Mouse (Mus musculus): Measurements from ENCODE around the gene Osbpl2. TPM values are rescaled to one million over a fixed set of nuclear protein-coding genes. Genes with fewer than 3 reads are reported as not detected.

The Osbpl2 gene
- polyA plus RNA-seq, 1 experiment from 2014 or later = 72.3 TPM

DNA sequence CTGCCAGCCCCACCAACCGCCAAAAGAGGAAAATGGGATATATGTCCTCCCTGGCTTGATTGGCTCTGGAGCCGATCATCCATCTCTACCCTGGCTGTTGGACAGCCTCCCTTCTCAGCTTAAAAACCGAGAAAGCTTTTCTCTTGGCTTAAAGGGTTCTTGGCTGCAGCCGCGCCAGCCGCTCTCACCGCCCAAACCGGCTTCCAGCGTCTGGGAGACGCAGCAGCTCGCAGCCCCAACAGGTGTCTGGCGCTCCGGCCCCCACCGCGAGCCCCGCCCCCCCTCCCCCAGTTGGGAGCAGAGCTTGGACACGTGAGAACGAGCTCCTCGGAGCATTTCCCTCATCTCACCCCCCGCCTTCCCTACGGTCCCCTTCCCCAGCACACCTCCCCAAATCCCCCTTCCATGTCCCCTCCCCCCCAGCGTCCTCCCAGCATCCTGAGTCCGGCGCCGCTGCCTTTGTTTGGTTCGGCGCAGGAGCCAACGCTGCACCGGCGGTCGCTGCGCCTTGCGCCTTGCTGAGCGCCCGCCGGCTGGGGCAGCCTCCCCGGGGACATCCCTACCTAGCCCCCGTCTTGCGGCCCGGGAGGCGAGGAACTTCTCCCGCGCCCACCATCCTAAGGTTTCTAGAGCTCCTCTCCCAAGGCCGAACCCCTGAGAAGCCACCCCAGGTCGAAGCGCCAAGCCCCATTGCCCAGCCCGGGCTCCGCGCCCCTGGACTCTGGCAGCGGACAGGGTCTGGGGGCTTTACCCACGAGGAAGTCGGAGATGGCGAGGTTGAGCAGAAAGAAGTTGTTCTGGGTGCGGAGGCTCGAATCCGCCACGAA lies 15.7 kb upstream of the Osbpl2 start:
- ATAC-seq = peak; percentile 13; the same call in 1 of the 2 replicates
- Histone ChIP-seq H3K27ac (ENCODE audit: low read length) (no peak overlapping the region), H3K27me3 (replicated peaks; ENCODE audit: control insufficient read depth, insufficient read depth, low read length) (peaks cover 50% of the 10 kb centered on the region)

DNA sequence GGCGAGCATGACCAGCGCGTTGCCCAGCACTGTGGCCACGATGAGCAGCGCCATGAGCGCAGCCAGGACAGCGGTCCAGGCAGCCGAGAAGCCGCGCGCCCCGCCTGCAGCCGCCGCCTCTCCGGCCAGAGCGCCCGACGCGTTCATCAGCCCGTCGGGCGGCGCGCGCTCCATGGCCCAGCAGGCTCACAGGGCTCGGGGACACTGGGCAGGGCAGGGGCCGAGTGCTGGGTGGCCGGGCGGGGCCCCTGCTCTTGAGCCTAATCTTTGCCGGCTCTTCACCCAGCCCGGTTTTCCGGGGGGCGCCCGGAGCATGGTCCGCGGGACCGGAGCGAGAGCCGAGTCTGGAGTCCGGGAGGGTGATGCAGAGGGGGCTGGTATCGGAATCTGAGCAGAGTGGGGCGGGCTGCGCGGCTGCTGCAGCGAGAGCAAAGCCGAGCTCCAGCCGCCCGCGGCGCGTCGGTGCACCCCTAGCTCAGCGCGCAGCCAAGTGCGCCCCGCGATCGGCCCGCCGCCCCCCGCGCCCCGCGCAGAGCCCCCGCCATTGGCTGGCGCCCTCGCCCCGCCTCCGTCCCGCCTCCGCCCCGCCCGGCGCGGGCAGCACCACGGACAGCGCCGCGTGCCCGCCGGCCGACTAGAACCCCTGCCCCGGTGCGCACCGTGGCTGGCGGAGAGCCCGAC lies 15.0 kb upstream of the Osbpl2 start, which contains the start of gene Hrh3:
Hrh3 (minus strand) TSS at position 511 of the 681 bp plus-strand sequence.
- peak within 1 kb of the TSS; percentile 94 for H3K4me2 ChIP-seq (ENCODE audit: low read length)
- H3K27ac ChIP-seq (ENCODE audit: low read length) = no peak within 1 kb of the TSS
- H3K9ac ChIP-seq (replicated peaks; ENCODE audit: low read depth, low read length) = peak within 1 kb of the TSS; percentile 59
- under 1% methylated on average over 65 of the region's 87 CpGs for WGBS
- peak within 1 kb of the TSS; percentile 59 for H3K4me3 ChIP-seq (replicated peaks; ENCODE audit: low read length)
- H3K4me1 ChIP-seq (replicated peaks; ENCODE audit: control insufficient read depth, insufficient read depth, low read length) = peaks cover 35% of the 10 kb centered on the region
- no peaks in the 10 kb centered on the region for H3K9me3 ChIP-seq (ENCODE audit: control insufficient read depth, low read length)
- ATAC-seq = peak; percentile 80
- peaks cover 48% of the 10 kb centered on the region for H3K27me3 ChIP-seq (replicated peaks; ENCODE audit: control insufficient read depth, insufficient read depth, low read length)
- H3K36me3 ChIP-seq (ENCODE audit: control insufficient read depth, insufficient read depth) = no peaks in the 10 kb centered on the region

More for the DNA sequence above, 15.7 kb upstream of the Osbpl2 start:
- peak overlapping the region; percentile 59 for H3K4me3 ChIP-seq (replicated peaks; ENCODE audit: low read length)
- no peaks in the 10 kb centered on the region for H3K9me3 ChIP-seq (ENCODE audit: control insufficient read depth, low read length)
- H3K4me1 ChIP-seq (replicated peaks; ENCODE audit: control insufficient read depth, insufficient read depth, low read length) = peaks cover 35% of the 10 kb centered on the region
- H3K9ac ChIP-seq (replicated peaks; ENCODE audit: low read depth, low read length) = peak overlapping the region; percentile 59
- H3K4me2 ChIP-seq (ENCODE audit: low read length) = peak overlapping the region; percentile 94
- WGBS = 0% methylated on average over 56 of the region's 57 CpGs
- H3K36me3 ChIP-seq (ENCODE audit: control insufficient read depth, insufficient read depth) = no peaks in the 10 kb centered on the region

DNA sequence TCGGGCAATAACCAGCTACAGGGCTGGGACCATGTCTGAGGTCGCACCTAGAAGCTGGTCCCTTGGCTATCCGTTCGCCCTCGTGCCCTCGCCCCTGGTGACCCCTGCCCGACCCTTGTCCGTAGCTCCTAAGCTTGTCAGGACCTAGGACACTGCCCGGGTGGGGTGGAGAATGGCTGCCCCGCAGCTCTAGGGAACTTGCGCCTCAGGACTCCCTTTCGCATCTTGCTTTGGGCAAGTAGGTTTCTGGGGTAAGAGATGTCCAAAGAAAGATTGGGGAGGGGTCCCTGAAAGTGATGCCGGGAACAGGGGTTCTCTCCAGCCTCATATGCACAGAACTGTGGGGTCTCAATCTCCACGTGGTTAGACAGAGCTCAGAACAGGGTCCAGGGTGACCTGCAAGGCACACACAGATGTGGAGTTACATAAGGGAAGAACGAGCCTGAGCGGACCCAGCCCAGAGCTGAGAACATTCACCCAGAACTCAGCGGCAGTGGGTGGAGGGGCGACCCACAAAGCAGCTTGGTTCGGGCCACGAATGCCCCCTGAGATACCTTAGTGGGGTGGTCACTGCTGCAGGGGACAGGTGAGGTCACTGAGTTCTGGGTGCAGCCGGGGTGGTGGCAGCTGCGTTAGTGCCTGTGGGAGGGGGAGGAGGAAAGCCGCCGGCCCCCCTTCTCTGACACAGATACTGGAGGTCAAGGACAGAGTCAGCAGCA lies 14.3 kb upstream of the Osbpl2 start:
- WGBS = 8% methylated on average over 24 of the region's 24 CpGs
- no peak for ATAC-seq

DNA sequence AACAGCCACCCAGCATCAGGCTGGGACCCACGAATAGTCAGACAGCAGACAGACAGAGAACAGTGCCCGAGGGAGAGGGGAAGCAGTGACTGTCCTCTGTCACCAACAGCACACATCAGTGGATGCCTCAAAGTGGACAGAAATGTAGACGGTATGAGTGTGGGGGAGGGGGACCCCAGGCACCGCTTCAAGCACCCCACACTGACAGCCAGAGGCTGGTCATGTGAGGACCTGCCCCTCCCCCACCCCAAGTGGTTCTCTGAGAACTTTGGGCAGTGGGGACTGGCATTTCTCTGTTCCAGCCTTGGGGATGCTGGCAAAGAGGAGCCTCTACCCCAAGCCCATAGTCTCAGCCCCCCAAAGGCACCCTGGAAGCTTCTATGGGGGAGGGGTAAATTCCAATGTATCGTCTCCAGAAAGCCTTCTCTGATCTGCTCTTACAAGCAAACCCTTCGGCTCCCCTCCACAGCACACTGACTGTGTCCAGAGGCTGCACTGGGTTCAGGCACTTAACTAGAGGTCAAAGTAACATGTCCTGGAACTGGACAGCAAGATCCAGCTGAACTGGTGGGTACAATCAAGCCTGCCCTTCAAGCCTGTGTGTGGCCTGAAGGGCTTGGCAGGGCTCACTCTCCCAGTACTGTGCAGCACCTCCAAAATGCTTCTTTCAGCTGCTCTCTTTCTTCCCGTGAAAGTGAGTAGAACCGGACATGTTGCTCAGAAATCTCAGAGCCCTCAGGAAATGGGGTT lies 13.5 kb upstream of the Osbpl2 start:
- Histone ChIP-seq H3K4me3 (replicated peaks; ENCODE audit: low read length) (no peak overlapping the region), H3K27ac (ENCODE audit: low read length) (no peak overlapping the region), H3K9ac (replicated peaks; ENCODE audit: low read depth, low read length) (no peak overlapping the region), H3K9me3 (ENCODE audit: control insufficient read depth, low read length) (no peaks in the 10 kb centered on the region), H3K36me3 (ENCODE audit: control insufficient read depth, insufficient read depth) (no peaks in the 10 kb centered on the region), H3K4me1 (replicated peaks; ENCODE audit: control insufficient read depth, insufficient read depth, low read length) (peaks cover 25% of the 10 kb centered on the region), H3K27me3 (replicated peaks; ENCODE audit: control insufficient read depth, insufficient read depth, low read length) (peaks cover 43% of the 10 kb centered on the region), H3K4me2 (ENCODE audit: low read length) (no peak overlapping the region)
- ATAC-seq = no peak
- 24% methylated on average over 8 of the region's 8 CpGs for WGBS

More for the DNA sequence above, 14.3 kb upstream of the Osbpl2 start:
- Histone ChIP-seq H3K4me3 (replicated peaks; ENCODE audit: low read length) (peak overlapping the region; percentile 59), H3K27ac (ENCODE audit: low read length) (no peak overlapping the region), H3K4me2 (ENCODE audit: low read length) (peak overlapping the region; percentile 94), H3K36me3 (ENCODE audit: control insufficient read depth, insufficient read depth) (no peaks in the 10 kb centered on the region), H3K9ac (replicated peaks; ENCODE audit: low read depth, low read length) (peak overlapping the region; percentile 59), H3K4me1 (replicated peaks; ENCODE audit: control insufficient read depth, insufficient read depth, low read length) (peaks cover 29% of the 10 kb centered on the region), H3K27me3 (replicated peaks; ENCODE audit: control insufficient read depth, insufficient read depth, low read length) (peaks cover 48% of the 10 kb centered on the region), H3K9me3 (ENCODE audit: control insufficient read depth, low read length) (no peaks in the 10 kb centered on the region)

DNA sequence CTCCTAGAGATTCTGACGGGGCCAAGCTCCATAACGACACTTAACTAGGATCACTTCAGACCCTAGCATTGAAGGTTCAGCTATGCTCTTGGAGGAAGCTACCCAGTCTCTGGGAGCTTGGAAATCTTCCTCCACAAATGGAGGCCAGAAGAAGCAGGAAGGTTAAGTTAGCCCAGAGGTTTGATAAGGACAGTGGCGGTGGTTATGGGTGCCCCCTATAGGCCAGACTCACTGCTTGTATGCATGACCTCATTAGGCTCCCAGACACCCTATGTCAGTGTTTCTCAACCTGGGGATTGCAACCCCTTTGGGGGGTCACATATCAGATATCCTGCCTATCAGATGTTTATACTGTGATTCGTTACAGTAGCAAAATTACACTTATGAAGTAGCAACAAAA lies 12.0 kb upstream of the Osbpl2 start:
- H3K9ac ChIP-seq (replicated peaks; ENCODE audit: low read depth, low read length) = no peak overlapping the region
- no peaks in the 10 kb centered on the region for H3K36me3 ChIP-seq (ENCODE audit: control insufficient read depth, insufficient read depth)
- H3K4me1 ChIP-seq (replicated peaks; ENCODE audit: control insufficient read depth, insufficient read depth, low read length) = peaks cover 25% of the 10 kb centered on the region
- H3K27ac ChIP-seq (ENCODE audit: low read length) = no peak overlapping the region
- WGBS = 66% methylated on average over 4 of the region's 4 CpGs
- ATAC-seq = no peak
- peaks cover 32% of the 10 kb centered on the region for H3K27me3 ChIP-seq (replicated peaks; ENCODE audit: control insufficient read depth, insufficient read depth, low read length)
- no peaks in the 10 kb centered on the region for H3K9me3 ChIP-seq (ENCODE audit: control insufficient read depth, low read length)
- no peak overlapping the region for H3K4me3 ChIP-seq (replicated peaks; ENCODE audit: low read length)
- H3K4me2 ChIP-seq (ENCODE audit: low read length) = no peak overlapping the region

DNA sequence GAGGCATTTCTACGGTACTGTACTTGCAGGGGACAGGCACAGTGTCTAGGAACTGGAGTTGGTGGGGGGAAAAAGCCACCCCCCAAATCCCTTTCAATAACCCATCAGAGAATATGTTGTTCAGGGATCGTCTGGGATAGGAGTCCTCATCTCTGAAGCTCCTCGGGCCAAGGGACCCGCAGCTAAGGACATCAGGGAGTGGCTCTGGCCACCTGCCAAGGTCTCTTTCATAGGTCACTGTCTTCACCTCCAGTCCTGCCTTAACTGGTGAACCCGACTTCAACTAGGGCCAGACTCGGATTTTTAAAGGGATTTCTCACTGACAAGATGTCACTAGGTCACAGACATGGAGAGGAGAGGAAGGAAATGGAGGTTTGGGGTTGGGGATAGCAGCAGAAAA lies 10.8 kb upstream of the Osbpl2 start:
- Histone ChIP-seq H3K36me3 (ENCODE audit: control insufficient read depth, insufficient read depth) (no peaks in the 10 kb centered on the region), H3K27ac (ENCODE audit: low read length) (no peak overlapping the region), H3K4me3 (replicated peaks; ENCODE audit: low read length) (no peak overlapping the region), H3K9me3 (ENCODE audit: control insufficient read depth, low read length) (no peaks in the 10 kb centered on the region), H3K4me2 (ENCODE audit: low read length) (no peak overlapping the region), H3K4me1 (replicated peaks; ENCODE audit: control insufficient read depth, insufficient read depth, low read length) (peaks cover 18% of the 10 kb centered on the region), H3K9ac (replicated peaks; ENCODE audit: low read depth, low read length) (no peak overlapping the region), H3K27me3 (replicated peaks; ENCODE audit: control insufficient read depth, insufficient read depth, low read length) (peaks cover 20% of the 10 kb centered on the region)
- WGBS = 64% methylated on average over 6 of the region's 6 CpGs
- ATAC-seq = no peak

DNA sequence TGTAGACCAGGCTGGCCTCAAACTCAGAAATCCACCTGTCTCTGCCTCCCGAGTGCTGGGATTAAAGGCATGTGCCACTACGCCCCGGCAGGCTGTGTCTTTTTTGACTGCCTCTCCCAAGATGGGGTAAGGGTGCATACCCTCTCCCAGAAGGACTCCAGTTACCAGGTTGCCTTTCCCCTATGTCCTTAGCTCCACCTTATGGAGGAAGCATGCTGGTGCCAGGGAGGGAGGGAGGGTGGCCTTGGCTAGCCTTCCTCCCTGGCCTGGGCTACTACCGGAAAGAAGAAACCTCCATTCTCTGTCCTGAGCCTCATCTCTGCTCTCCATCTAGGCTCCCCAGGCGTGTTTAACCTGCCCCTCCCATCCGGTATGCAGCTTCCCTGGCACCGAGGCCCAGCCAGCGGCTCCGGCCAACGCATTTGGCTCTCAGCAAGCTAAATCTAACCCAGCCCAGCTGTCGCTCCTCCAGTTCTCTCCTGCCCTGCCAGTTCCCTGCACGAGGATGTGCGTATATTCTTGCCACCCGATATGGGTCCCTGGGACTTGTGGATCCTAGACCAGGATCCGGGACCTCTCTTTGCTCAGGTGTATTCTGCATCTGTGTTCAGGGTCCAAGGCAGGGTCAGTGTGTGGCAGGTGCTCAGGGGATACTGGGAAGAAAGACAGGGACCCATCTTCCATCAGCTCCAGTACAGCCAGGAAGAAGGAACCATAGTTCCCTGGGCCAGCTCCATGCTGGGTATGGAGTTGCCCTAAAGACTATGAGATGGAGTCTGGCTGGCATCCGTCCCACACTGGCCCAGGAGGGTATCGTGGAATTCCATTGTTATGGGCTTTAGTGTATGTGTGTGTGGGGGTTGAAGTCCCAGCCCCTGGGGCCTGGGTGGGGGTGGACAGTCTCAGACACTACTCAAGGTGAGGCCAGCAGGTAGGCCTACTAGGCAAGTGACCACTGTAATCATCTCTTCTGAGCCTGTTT lies 4.9 kb upstream of the Osbpl2 start:
- 36% methylated on average over 17 of the region's 17 CpGs for WGBS
- no peak overlapping the region for H3K9ac ChIP-seq (replicated peaks; ENCODE audit: low read depth, low read length)
- H3K36me3 ChIP-seq (ENCODE audit: control insufficient read depth, insufficient read depth) = no peaks in the 10 kb centered on the region
- H3K27me3 ChIP-seq (replicated peaks; ENCODE audit: control insufficient read depth, insufficient read depth, low read length) = no peaks in the 10 kb centered on the region
- no peak overlapping the region for H3K4me2 ChIP-seq (ENCODE audit: low read length)
- no peaks in the 10 kb centered on the region for H3K9me3 ChIP-seq (ENCODE audit: control insufficient read depth, low read length)
- H3K27ac ChIP-seq (ENCODE audit: low read length) = peak overlapping the region; percentile 16
- no peak for ATAC-seq
- H3K4me3 ChIP-seq (replicated peaks; ENCODE audit: low read length) = no peak overlapping the region
- H3K4me1 ChIP-seq (replicated peaks; ENCODE audit: control insufficient read depth, insufficient read depth, low read length) = peaks cover 42% of the 10 kb centered on the region

DNA sequence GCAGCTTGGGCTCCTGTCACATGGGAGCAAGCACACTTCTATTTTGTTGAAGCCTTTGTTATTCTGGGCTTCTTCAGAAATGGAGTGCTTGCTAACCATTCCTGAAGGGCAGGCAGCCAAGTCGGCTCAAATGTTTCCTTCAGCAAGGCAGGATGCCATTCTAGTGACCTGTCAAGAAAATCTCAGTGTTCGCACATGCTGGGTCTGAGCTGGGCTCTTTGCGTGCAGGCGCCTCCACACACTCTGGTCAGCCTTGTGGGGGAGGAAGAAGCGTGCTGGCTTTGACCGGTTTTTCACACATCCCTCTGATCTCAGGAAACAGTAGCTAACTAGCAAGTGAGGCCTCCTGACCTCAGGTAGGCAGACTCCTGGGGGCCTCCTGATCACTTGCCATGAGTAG lies 3.8 kb upstream of the Osbpl2 start:
- WGBS = 16% methylated on average over 6 of the region's 6 CpGs
- Histone ChIP-seq H3K9me3 (ENCODE audit: control insufficient read depth, low read length) (no peaks in the 10 kb centered on the region), H3K4me3 (replicated peaks; ENCODE audit: low read length) (no peak overlapping the region), H3K4me1 (replicated peaks; ENCODE audit: control insufficient read depth, insufficient read depth, low read length) (peaks cover 48% of the 10 kb centered on the region), H3K27me3 (replicated peaks; ENCODE audit: control insufficient read depth, insufficient read depth, low read length) (no peaks in the 10 kb centered on the region), H3K36me3 (ENCODE audit: control insufficient read depth, insufficient read depth) (no peaks in the 10 kb centered on the region), H3K9ac (replicated peaks; ENCODE audit: low read depth, low read length) (no peak overlapping the region), H3K27ac (ENCODE audit: low read length) (peak overlapping the region; percentile 34), H3K4me2 (ENCODE audit: low read length) (no peak overlapping the region)
- no peak for ATAC-seq
